Mouse (Mus musculus) intestine, embryonic 15.5 days (tissue): Measurements from ENCODE around the gene Pnkp. TPM values are rescaled to one million over a fixed set of nuclear protein-coding genes. Genes with fewer than 3 reads are reported as not detected.

ENCODE experiments used
- ATAC-seq: fragments of 200-750 bp; cut with Nextera tagmentation; 2 replicates; pipeline ENCODE4 v1.8.0; 2017; ENCODE audit warnings: moderate TSS enrichment, moderate library complexity
- H3K27ac ChIP-seq: fragments of 300-500 bp; sonication (generic); 2 replicates; pipeline ENCODE4 v1.5.1; 2015; ENCODE audit warnings: mild to moderate bottlenecking, inconsistent platforms
- H3K27me3 ChIP-seq: fragments of 300-500 bp; sonication (generic); replicated peaks from 2 replicates; pipeline ENCODE4 v1.6.1; 2015; ENCODE audit warnings: inconsistent platforms
- H3K36me3 ChIP-seq: fragments of 300-500 bp; sonication (generic); 2 replicates; pipeline ENCODE4 v1.6.1; 2015; ENCODE audit warnings: inconsistent platforms
- H3K4me1 ChIP-seq: fragments of 300-500 bp; sonication (generic); replicated peaks from 2 replicates; pipeline ENCODE4 v1.6.1; 2015; ENCODE audit warnings: inconsistent platforms
- H3K4me2 ChIP-seq: fragments of 300-500 bp; sonication (generic); replicated peaks from 2 replicates; pipeline ENCODE4 v1.6.1; 2015; ENCODE audit warnings: mild to moderate bottlenecking, inconsistent platforms
- H3K4me3 ChIP-seq: fragments of 300-500 bp; sonication (generic); replicated peaks from 2 replicates; pipeline ENCODE4 v1.5.1; 2015; ENCODE audit warnings: inconsistent platforms
- H3K9ac ChIP-seq: fragments of 300-500 bp; sonication (generic); 2 replicates; pipeline ENCODE4 v1.6.1; 2015; ENCODE audit warnings: inconsistent platforms
- H3K9me3 ChIP-seq: fragments of 300-500 bp; sonication (generic); 2 replicates; pipeline ENCODE4 v1.6.1; 2016; ENCODE audit warnings: inconsistent platforms
- WGBS: fragments of 180-500 bp; shearing (Covaris S2); methylation state at CpG from one replicate; pipeline ENCODE4 v1.1.7; 2015; 5-methylcytosine and 5-hydroxymethylcytosine counted together
- polyA plus RNA-seq: library from polyadenylated mRNA; unstranded; fragments of >200 nt; fragmentation: Nextera tagmentation; extraction: Ambion mirVana; gene quantifications from 2 replicates; pipeline ENCODE4 v1.2.1, GENCODE M21; 2015

The Pnkp gene
- polyA plus RNA-seq, 1 experiment from 2014 or later = 29.0 TPM

DNA sequence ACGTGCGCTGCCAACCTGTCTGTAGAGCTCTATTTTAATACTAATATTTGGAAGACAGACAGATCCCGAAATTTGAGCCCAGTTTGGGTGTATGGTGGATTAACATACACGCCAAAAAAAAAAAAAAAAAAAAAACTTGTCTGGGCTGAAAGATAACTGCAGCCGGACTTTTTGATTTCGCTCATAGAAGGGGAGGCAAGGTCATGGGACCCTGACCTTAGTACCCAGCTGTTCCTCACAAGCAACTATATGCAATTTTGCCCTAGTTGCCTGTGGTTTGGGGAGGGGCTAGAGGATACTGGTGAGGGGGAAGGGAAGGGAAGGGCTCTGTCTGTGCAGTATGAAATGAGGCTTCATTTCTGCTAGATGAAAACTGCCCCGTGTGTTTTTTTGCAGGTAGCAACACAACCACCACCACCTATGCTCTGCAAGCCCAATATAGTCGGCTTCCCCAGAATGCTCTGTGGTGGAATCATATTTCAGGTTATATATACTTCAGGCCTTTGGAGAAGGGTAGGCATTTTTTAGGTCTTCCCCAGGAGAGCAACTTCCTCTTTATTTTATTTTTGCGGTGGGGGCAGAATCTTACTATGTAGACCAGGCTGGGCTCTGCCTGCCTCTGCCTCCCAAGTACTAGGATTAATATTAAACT is 548 bp upstream of the Pnkp start:
- peak overlapping the region; percentile 61 for H3K4me3 ChIP-seq
- H3K36me3 ChIP-seq = peaks cover 15% of the 10 kb centered on the region
- H3K9me3 ChIP-seq = no peaks in the 10 kb centered on the region
- peak overlapping the region; percentile 82 for H3K4me2 ChIP-seq
- peak overlapping the region; percentile 91 for H3K27ac ChIP-seq
- H3K27me3 ChIP-seq = no peaks in the 10 kb centered on the region
- ATAC-seq = no peak
- WGBS = 62% methylated on average over 9 of the region's 9 CpGs
- H3K4me1 ChIP-seq = peaks cover 64% of the 10 kb centered on the region
- H3K9ac ChIP-seq = peak overlapping the region; percentile 71; the same call in 1 of the 2 replicates

- Histone ChIP-seq H3K4me3 (peak overlapping the region; percentile 61), H3K4me2 (peak overlapping the region; percentile 82), H3K27ac (peak overlapping the region; percentile 22; the same call in 1 of the 2 replicates), H3K36me3 (peaks cover 19% of the 10 kb centered on the region), H3K9me3 (no peaks in the 10 kb centered on the region), H3K27me3 (no peaks in the 10 kb centered on the region), H3K4me1 (peaks cover 57% of the 10 kb centered on the region), H3K9ac (peak overlapping the region; percentile 71; the same call in 1 of the 2 replicates)
- WGBS = 27% methylated on average over 8 of the region's 8 CpGs
- no peak for ATAC-seq
These were observed 966 bp downstream of the Pnkp start for GRCm38 (mm10) chr7:44857905-44858304.

DNA sequence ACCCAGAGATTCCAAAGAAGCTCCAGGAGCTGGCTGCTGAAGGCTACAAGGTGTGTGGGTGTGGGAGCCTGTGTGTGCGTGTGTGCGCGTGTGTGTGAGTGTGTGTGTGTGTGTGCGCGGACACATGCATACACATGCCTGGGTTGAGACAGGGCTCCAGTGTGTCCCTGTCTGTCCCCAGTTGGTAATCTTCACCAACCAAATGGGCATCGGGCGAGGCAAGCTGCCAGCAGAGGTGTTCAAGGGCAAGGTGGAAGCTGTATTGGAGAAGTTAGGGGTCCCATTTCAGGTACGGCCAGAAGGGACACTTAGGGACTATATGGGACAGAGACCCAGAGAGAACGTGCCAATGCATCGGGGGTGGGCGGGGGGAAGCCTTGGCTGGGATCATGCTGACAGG is 3.0 kb downstream of the Pnkp start:
- Histone ChIP-seq H3K27ac (0 out of 2 replicates have a peak overlapping the region, but pooled peaks have one; percentile 22), H3K9ac (no peak overlapping the region), H3K4me3 (no peak overlapping the region), H3K4me2 (no peak overlapping the region), H3K36me3 (peaks cover 34% of the 10 kb centered on the region), H3K27me3 (no peaks in the 10 kb centered on the region), H3K4me1 (peaks cover 46% of the 10 kb centered on the region), H3K9me3 (no peaks in the 10 kb centered on the region)
- WGBS = 92% methylated on average over 11 of the region's 11 CpGs
- ATAC-seq = no peak

DNA sequence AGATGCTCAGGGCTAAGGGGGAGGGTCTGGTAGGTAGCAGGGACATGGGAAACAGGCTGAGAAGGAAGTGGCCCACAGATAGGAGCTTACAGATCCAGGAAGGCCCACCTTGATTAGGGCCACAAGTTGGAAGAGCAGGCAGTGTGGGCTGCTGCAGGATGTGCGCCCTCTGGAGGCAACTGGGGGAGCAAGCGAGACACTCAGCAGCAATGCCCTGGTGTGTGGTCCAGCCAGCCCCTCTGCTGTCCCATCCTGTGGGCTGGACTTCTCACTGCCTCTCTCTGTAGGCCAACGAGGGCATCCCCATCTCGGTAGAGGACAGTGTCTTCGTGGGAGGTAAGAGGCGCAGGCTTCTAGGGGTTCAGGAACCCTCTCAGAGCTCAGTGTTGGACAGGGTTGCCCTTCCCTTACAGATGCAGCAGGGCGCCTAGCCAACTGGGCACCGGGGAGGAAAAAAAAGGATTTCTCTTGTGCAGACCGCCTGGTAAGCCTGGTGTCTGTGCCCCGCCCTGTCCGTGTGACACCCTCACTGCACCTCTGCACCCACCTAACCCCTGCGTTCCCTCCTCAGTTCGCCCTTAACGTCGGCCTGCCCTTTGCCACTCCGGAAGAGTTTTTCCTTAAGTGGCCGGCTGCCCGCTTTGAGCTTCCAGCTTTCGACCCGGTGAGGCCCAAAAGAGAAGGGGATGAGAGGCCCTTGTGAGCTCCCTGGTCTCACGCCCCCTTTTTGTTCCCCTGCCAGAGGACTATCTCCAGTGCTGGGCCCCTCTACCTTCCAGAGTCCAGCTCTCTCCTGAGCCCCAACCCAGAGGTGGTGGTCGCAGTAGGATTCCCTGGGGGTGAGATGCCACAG is 3.9 kb downstream of the Pnkp start:
- Histone ChIP-seq H3K9me3 (no peaks in the 10 kb centered on the region), H3K27me3 (no peaks in the 10 kb centered on the region), H3K4me2 (no peak overlapping the region), H3K9ac (no peak overlapping the region), H3K27ac (peak overlapping the region; percentile 48; the same call in 1 of the 2 replicates), H3K4me3 (no peak overlapping the region), H3K4me1 (peaks cover 49% of the 10 kb centered on the region), H3K36me3 (peaks cover 38% of the 10 kb centered on the region)
- WGBS = 56% methylated on average over 22 of the region's 22 CpGs
- peak; percentile 32; the same call in 1 of the 2 replicates for ATAC-seq

GRCm38 (mm10) chr7:44861429-44861816 is 4.5 kb downstream of the Pnkp start:
- WGBS = 76% methylated on average over 14 of the region's 14 CpGs
- Histone ChIP-seq H3K4me3 (no peak overlapping the region), H3K27me3 (no peaks in the 10 kb centered on the region), H3K36me3 (peaks cover 38% of the 10 kb centered on the region), H3K4me1 (peaks cover 53% of the 10 kb centered on the region), H3K4me2 (no peak overlapping the region), H3K9ac (no peak overlapping the region), H3K27ac (no peak overlapping the region), H3K9me3 (no peaks in the 10 kb centered on the region)
- ATAC-seq = no peak

DNA sequence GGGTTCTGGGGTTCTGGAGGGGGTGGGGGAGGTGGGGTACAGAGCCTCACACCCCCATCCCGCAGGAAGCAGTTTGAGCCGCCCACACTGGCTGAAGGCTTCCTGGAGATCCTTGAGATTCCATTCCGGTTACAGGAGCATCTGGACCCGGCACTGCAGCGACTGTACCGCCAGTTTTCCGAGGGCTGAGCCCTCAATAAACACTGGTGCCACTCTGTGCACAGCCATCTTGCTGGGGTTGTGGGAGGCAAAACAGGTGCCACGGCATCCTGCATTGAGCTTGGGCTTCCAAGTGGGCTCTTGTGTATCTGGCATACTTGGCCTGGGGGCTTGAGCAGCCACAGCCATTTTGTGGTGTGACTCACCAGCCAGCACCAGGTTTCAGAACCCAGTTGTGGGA is 5.5 kb downstream of the Pnkp start:
- Histone ChIP-seq H3K27ac (no peak overlapping the region), H3K9ac (no peak overlapping the region), H3K4me3 (no peak overlapping the region), H3K27me3 (no peaks in the 10 kb centered on the region), H3K9me3 (no peaks in the 10 kb centered on the region), H3K4me2 (no peak overlapping the region), H3K36me3 (peaks cover 38% of the 10 kb centered on the region), H3K4me1 (peaks cover 59% of the 10 kb centered on the region)
- no peak for ATAC-seq
- 83% methylated on average over 8 of the region's 8 CpGs for WGBS

DNA sequence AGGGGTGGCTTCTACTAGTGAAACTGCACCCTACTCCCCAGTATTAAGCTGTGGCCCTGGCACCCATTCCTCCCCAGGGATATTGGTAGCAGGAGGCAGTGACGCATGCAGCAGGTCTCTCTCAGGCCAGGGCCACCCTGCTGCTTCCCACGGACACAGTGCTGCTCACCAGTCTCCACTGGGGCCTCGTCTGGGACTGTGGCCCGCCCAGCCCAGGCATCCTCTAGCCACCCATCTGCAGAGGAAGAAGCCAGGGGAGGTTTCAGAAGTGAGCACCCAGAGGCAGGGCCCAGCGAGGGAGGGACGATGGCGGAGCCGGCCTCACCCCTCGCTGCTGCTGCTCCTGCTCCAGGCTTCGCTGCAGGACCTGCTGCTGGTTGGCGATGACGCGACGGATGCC is 6.3 kb downstream of the Pnkp start:
- Histone ChIP-seq H3K9me3 (no peaks in the 10 kb centered on the region), H3K4me2 (no peak overlapping the region), H3K27ac (no peak overlapping the region), H3K4me3 (no peak overlapping the region), H3K4me1 (peaks cover 59% of the 10 kb centered on the region), H3K9ac (no peak overlapping the region), H3K27me3 (no peaks in the 10 kb centered on the region), H3K36me3 (peaks cover 38% of the 10 kb centered on the region)
- no peak for ATAC-seq
- WGBS = 86% methylated on average over 14 of the region's 14 CpGs

DNA sequence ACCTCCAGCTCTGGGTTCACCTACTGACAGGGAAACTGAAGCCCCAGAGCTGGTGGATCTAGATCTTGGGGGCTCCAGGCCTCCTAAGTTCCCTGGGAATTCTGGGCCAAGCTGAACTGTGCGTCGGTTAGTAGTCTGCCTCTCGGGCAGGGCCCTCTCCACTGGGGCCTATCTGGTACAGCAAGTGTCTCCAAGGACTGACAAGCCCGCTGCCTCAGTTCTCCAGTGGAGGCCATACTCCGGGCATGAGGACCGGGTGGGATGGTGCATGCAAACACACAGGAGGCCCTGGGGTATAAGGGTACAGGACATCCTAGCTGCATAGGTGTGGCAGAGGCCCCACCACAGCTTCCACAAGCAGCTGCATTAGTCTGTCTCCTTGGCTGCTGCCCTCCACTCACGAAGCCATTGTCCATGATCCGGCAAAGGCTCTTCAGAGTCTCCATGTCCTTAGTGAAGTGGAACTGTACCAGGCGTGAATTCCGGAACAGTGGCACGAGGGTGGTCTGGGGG is 7.1 kb downstream of the Pnkp start:
- H3K4me3 ChIP-seq = no peak overlapping the region
- H3K4me2 ChIP-seq = no peak overlapping the region
- 84% methylated on average over 11 of the region's 11 CpGs for WGBS
- ATAC-seq = no peak
- peaks cover 38% of the 10 kb centered on the region for H3K36me3 ChIP-seq
- H3K27me3 ChIP-seq = no peaks in the 10 kb centered on the region
- no peak overlapping the region for H3K9ac ChIP-seq
- no peak overlapping the region for H3K27ac ChIP-seq
- no peaks in the 10 kb centered on the region for H3K9me3 ChIP-seq
- peaks cover 59% of the 10 kb centered on the region for H3K4me1 ChIP-seq

- Histone ChIP-seq H3K27ac (peak overlapping the region; percentile 9; the same call in 1 of the 2 replicates), H3K9me3 (no peaks in the 10 kb centered on the region), H3K36me3 (peaks cover 38% of the 10 kb centered on the region), H3K4me2 (no peak overlapping the region; the same call in 1 of the 2 replicates), H3K27me3 (no peaks in the 10 kb centered on the region), H3K9ac (no peak overlapping the region), H3K4me3 (no peak overlapping the region), H3K4me1 (peaks cover 59% of the 10 kb centered on the region)
- 79% methylated on average over 24 of the region's 24 CpGs for WGBS
- ATAC-seq = no peak
These were observed 7.9 kb downstream of the Pnkp start for GRCm38 (mm10) chr7:44864595-44865542.

GRCm38 (mm10) chr7:44866276-44867009 is 9.5 kb downstream of the Pnkp start:
- Histone ChIP-seq H3K27ac (peak overlapping the region; percentile 67), H3K4me1 (peaks cover 49% of the 10 kb centered on the region), H3K36me3 (peaks cover 36% of the 10 kb centered on the region), H3K4me3 (peak overlapping the region; percentile 15), H3K9me3 (no peaks in the 10 kb centered on the region), H3K4me2 (peak overlapping the region; percentile 66), H3K9ac (peak overlapping the region; percentile 96), H3K27me3 (no peaks in the 10 kb centered on the region)
- peak; percentile 10; the same call in 1 of the 2 replicates for ATAC-seq
- WGBS = 43% methylated on average over 15 of the region's 15 CpGs
